Mouse (Mus musculus): ENCODE data around the gene Gm15557.

The Gm15557 gene

DNA sequence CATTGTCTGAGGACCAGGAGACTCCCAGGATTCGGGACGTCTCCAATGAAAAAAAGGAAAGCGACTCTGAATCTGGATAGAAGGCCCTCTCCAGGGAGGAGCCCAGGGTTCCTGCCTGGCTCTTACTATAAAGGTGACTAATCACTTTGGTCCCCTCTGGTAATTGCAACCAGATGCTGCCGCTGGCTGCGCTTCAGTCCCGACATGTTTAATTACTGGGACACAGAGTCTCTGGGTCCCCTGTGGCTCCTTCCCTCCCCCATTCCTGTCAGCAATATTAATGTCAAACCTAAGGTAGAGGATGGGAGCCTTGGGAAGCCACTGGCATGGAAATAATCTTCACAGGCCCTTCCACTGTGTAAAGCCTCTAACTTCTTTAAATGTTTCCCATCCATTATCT, 8.8 kb downstream of the Gm15557 start:
- no peak for DNase-seq (ENCODE audit: low spot score in 2 of 2)

DNA sequence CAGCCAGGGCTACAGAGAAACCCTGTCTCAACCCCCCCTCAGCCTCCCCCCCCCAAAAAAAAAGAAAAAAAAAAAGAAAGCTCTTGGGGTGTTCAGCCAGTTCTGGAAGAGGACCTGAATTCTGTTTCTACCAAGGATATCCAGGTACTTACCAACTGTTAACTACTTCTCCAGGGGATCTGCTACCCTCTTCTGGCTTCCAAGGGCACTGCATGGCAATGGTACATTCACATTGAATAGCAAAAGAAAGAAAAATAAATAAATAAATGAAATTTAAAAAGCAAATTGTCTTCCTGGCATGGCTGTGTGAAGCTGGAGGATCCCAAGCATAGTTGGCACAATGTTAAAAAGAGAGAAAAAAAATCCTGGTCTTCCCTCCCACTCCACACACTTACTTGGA, 11.5 kb downstream of the Gm15557 start:
- no peak for DNase-seq (ENCODE audit: low spot score in 2 of 2)

DNA sequence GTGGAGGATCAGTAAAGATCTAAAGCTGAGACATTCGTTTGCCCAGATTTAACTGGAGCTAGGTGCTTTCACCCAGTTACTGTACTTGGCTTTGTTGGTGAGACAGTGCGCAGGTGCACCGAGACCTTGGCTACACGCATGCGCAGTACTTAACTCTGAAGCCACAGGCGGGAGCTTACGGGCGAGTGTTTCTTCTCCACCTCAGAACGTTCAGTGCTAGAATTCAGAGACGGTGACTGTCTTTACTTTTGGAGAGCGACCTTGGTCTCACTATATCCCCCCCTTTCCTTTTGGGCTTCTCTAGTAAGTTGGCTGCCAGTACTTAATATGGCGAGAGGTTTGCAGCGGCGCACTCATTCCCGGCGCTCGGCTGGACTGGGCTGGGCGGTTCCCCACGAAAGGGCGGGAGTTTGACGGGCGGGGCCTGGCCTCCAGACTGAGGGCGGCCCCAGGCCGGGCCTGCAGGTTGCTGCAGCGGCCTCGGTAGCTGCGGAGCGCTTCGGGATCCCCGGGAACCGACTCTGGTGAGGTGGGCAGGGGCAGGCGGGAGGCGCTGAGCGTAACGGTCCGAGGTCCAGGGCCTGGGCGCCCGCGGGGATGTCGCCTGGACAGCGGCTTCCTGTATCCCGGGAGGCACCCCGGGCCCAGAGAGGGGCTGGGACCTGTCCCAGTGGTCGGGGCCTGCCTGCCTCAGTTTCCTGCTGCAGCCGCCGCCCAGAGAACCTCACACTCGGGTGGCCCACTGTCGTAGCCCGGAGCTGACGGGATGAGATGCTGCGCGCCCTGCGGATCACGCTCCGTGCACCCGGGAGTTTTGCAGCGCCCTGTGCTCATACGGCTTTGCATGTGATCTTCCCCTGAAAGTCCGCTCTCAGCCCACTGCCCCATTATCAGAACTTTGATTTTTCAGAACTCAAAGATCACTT, 15.9 kb downstream of the Gm15557 start, which contains the start of gene Cep250:
Cep250 (plus strand) TSS at position 325 of the 926 bp plus-strand sequence.
- DNase-seq (ENCODE audit: low spot score in 2 of 2) = peak; percentile 90 to 91

DNA sequence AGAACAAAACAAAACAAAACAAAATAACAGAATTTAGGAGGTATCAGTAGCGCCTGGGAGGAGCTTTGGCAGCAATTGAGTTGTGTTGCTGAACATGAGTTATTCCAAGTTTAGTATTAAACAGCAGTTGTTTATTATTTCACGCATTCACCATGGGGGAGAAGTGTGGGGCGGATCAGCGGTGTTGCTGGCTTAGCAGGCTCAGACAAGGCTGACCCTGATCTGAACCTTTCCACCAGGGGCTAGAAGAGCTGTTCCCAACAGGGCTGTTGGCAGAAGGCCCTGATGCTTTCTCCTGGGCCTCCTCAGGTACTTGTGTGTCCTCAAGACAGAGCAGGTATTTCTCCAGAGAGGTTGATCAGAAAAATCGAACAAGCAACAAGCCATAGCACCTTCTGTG, 19.5 kb downstream of the Gm15557 start:
- no peak for DNase-seq (ENCODE audit: low spot score in 2 of 2)

DNA sequence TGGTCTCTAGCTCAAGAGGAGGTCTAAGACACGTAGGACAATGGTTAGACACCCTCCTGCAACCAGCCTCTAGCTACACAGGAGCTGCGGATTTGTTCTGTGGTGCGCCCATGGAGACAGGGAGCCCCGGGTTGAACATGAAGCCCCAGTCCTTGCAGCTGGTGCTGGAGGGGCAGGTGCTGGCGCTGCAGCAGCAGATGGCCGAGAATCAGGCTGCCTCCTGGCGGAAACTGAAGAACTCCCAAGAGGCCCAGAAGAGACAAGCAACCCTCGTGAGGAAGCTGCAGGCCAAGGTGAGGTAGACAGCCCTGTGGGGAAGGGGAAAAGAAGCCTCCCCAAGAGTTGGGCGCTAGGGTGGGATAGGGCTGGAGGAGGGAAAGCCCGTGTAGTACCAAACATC, 21.3 kb downstream of the Gm15557 start:
- DNase-seq (ENCODE audit: low spot score in 2 of 2) = no peak

DNA sequence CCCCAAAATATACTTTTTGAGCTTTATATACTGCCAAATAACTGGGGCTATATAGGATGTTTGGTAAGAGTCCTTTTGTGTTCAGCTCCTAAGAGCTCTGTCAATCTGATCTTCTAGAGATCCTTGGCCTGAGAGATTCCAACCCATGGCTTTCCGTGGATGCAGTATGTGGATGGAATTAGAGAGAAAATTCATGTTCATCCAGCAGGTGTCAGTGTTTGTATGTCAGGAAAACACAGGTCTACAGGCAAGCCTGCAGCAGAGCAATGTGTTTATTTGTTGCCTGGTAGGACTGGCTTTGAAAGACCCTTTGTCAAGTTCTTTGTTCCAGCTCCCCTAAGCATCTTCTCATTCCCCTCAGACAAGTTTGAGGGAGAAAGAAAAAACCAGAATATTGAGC, 22.5 kb downstream of the Gm15557 start:
- no peak for DNase-seq (ENCODE audit: low spot score in 2 of 2)

DNA sequence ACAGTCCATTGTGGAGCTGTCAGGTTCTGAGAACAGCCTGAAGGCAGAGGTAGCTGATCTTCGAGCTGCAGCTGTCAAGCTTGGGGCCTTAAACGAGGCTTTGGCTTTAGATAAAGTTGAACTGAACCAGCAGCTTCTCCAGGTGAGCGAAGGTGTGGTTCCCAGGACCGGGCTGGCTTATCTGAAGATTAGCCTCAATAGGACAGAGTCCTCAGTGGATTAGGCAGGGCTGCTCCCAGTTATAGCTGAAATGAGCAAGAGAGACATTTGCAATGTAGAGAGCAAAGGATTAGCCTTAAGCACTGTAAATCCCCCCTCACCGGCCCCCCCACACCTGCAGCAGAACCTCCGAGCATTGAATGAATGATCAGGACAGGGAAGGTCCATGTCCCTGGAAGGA, 32.8 kb downstream of the Gm15557 start:
- no peak for DNase-seq (ENCODE audit: low spot score in 2 of 2)

DNA sequence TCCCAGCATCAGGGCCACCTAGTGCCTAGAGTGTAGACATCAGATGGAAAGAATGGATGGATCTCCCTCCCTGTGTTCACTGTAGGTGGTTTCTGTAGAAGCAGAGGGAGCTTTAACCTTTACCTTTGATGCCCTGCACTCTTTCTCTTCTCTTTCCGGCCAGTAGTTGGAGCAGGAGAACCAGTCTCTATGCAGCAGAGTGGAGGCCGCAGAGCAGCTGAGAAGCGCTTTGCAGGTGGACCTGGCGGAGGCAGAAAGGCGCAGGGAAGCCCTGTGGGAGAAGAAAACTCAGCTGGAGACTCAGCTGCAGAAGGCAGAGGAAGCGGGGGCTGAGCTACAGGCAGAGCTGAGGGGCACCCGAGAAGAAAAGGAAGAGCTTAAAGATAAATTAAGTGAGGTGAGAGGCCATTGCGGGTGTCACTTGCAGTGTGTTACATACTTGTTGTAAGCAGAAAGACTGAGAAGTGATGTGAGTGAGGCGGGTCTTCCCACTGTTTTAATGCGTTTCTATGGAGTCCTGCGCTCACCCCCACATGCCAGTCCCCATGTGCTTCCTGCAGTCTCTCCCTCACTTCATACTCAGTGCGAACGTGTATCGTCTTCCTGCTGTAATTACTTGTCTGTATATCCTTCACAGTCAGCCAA, 33.7 kb downstream of the Gm15557 start:
- DNase-seq (ENCODE audit: low spot score in 2 of 2) = no peak

DNA sequence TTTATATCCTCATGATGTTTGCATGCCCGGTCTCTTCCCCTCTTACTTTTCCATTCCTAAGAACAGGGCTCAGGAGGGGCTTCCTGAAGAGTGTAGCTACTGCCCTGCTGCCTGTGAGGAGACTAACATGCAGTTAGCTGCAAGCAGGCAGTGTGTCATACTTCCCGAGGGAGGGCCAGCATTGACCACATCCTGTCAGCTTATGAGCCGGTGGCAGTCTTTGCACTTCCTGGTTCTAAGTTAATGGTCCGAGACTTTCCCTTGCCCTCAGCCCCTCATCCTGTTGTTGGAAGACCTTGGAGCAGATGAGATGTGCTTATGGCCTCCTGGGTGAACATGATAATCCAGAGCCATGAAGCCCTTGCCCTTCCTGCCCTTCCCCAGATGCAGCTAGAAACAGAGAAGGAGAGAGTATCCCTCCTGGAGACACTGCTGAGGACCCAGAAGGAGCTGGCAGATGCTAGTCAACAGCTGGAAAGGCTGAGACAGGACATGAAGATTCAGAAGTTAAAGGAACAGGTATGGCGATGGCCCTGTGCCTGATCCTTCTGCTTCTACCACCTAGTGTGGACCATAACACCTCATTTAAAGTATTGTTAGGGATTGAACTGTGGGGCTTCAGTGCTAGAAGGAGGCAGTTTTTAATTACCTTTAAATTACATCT, 38.9 kb downstream of the Gm15557 start:
- no peak for DNase-seq (ENCODE audit: low spot score in 2 of 2)

DNA sequence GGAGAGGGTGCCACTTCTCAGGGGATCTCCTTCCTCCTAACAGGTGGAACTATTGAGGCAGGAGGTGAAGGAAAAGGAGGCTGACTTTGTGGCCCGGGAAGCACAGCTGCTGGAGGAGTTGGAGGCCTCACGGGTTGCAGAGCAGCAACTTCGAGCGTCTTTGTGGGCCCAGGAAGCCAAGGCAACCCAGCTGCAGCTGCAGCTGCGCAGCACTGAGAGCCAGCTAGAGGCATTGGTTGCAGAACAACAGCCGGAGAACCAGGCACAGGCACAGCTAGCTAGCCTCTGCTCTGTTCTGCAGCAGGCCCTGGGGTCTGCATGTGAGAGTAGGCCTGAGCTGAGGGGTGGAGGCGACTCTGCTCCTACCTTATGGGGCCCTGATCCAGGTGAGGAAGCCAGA, 45.2 kb downstream of the Gm15557 start:
- no peak for DNase-seq (ENCODE audit: low spot score in 2 of 2)

DNA sequence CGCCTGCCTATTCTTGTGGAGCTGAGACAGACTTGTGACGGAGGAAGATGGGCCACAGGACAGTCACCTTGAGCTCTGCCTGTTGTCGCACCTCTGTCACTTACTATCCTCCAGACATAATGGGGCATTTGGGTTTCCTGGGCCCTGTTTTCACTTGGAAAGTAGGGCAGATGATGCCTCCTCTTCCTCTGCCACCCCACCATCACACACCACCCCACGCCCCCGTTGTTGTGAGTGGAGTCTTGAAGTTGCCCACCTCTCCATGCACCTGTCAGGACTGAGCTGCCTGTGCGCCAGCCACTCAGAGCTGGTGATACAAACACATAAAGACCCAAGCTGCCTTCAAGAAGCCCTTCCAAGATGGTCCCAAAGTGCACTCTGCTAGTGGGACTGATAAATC, 46.6 kb downstream of the Gm15557 start:
- no peak for DNase-seq (ENCODE audit: low spot score in 2 of 2)

DNA sequence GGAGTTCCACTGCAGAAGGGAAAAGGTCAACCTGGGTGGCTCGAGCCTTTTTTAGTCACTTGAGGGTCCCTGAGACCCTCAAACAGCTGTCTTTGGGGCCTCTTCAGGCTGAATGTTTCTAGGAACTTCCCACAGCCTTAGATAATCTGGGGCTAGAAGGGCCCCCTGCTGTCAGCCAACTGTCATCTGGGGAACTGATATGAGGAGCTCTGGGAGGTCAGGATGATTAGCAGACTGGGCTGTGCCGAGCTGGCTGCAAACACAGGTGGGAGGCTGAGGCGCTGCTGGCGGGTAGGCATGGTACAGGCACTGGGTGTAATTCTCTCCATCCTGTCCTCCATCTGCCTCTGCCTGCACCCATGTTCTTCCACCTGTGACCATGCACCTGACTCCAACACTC, 48.6 kb downstream of the Gm15557 start:
- DNase-seq (ENCODE audit: low spot score in 2 of 2) = no peak

DNA sequence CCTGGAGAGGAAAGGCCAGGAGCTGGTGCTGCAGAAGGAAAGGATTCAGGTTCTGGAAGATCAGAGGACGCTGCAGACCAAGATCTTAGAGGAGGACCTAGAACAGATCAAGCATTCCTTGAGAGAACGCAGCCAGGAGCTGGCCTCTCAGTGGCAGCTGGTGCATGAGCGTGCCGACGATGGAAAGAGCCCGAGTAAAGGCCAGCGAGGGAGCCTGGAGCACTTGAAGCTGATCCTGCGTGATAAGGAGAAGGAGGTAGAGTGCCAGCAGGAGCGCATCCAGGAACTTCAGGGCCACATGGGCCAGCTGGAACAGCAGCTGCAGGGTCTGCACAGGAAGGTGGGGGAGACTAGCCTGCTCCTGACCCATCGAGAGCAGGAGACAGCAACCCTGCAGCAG, 50.6 kb downstream of the Gm15557 start:
- no peak for DNase-seq (ENCODE audit: low spot score in 2 of 2)

DNA sequence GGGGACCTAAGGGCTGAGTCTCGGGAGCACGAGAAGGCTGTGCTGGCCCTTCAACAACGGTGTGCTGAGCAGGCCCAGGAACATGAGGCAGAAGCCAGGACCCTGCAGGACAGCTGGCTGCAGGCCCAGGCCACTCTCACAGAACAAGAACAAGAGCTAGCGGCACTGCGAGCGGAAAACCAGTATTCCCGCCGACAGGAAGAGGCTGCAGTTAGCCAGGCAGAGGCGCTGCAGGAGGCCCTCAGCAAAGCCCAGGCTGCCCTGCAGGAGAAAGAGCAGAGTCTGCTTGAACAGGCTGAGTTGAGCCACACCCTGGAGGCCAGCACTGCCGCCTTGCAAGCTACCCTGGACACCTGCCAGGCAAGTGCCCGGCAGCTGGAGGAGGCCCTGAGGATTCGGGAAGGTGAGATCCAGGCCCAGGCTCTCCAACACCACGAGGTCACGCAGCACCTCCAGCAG, 51.4 kb downstream of the Gm15557 start:
- no peak for DNase-seq (ENCODE audit: low spot score in 2 of 2)

All from urinary bladder, postnatal 4 days (tissue).